Mouse (Mus musculus) intestine, postnatal 0 days (tissue): ENCODE measurements at regions not wholly inside any gene's neighbourhood (a gene's known extent, or its start where the extent isn't known, plus 50 kb on each side); places are given as distances from the start of the nearest gene placed in this dataset.

Source experiments
- ATAC-seq: fragments of 200-750 bp; cut with Nextera tagmentation; 2 replicates; pipeline ENCODE4 v1.8.0; 2017; ENCODE audit warnings: mild to moderate bottlenecking, moderate TSS enrichment, moderate library complexity
- H3K27ac ChIP-seq: fragments of 300-500 bp; sonication (generic); 2 replicates; pipeline ENCODE4 v1.5.1; 2014; ENCODE audit warnings: mild to moderate bottlenecking, low read depth, low read length, moderate library complexity
- H3K27me3 ChIP-seq: fragments of 300-500 bp; sonication (generic); replicated peaks from 2 replicates; pipeline ENCODE4 v1.6.1; 2014; ENCODE audit warnings: low read length, mixed read lengths; ENCODE audit not compliant: control insufficient read depth, insufficient read depth
- H3K36me3 ChIP-seq: fragments of 300-500 bp; sonication (generic); 2 replicates; pipeline ENCODE4 v1.6.1; 2014; ENCODE audit warnings: mild to moderate bottlenecking, moderate library complexity; ENCODE audit not compliant: control insufficient read depth, insufficient read depth
- H3K4me1 ChIP-seq: fragments of 300-500 bp; sonication (generic); replicated peaks from 2 replicates; pipeline ENCODE4 v1.6.1; 2014; ENCODE audit warnings: antibody characterized with exemption, low read length, mixed read lengths; ENCODE audit not compliant: control insufficient read depth, insufficient read depth
- H3K4me2 ChIP-seq: fragments of 300-500 bp; sonication (generic); replicated peaks from 2 replicates; pipeline ENCODE4 v1.6.1; 2014; ENCODE audit warnings: low read depth, mild to moderate bottlenecking, moderate library complexity
- H3K4me3 ChIP-seq: fragments of 300-500 bp; sonication (generic); 2 replicates; pipeline ENCODE4 v1.5.1; 2014; ENCODE audit warnings: low read depth, low read length
- H3K9ac ChIP-seq: fragments of 300-500 bp; sonication (generic); 2 replicates; pipeline ENCODE4 v1.6.1; 2014; ENCODE audit warnings: mild to moderate bottlenecking, low read depth, low read length
- H3K9me3 ChIP-seq: fragments of 300-500 bp; sonication (generic); 2 replicates; pipeline ENCODE4 v1.6.1; 2016; ENCODE audit warnings: mixed run types; ENCODE audit not compliant: control insufficient read depth
- CTCF ChIP-seq: sonication (generic); IDR thresholded peaks from 2 replicates; pipeline ENCODE4 v1.5.1; 2016; ENCODE audit warnings: low read depth, mild to moderate bottlenecking, control low read depth, antibody characterized with exemption, moderate library complexity
- WGBS: fragments of 180-500 bp; shearing (Covaris S2); extraction: QIAGEN DNeasy Blood & Tissue Kit; methylation state at CpG from one replicate; pipeline ENCODE4 v1.1.7; 2014; 5-methylcytosine and 5-hydroxymethylcytosine counted together

DNA sequence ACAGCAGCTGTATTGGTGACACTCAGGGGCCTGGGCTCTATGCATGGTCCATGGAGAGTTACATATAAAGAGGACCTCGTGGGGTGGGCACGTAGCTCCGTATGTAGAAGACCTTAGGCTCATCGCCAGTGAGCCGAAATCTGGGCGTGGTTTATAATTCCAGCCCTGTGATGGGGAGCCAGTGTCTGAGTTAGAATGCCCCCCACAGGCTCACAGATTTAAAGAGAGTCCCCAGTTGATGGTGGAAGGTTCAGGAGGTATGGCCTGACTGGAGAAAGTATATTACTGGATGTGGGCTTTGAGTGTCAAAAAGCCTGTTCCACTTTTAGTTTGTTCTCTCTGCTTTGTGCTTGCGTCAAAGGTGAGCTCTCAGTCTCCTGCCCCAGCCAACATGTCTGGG lies 54.8 kb downstream of the 1700122O11Rik start:
- H3K4me2 ChIP-seq, result no peak overlapping the region

GRCm38 (mm10) chr17:47981556-47982027 lies 56.5 kb downstream of the 1700122O11Rik start:
- TF ChIP-seq CTCF, result no peak
- WGBS, result 43% methylated on average over 7 of the region's 7 CpGs
- Histone ChIP-seq H3K4me3 (no peak overlapping the region), H3K27me3 (no peaks in the 10 kb centered on the region), H3K9ac (no peak overlapping the region), H3K9me3 (no peaks in the 10 kb centered on the region), H3K27ac (no peak overlapping the region), H3K4me2 (no peak overlapping the region), H3K36me3 (no peaks in the 10 kb centered on the region; the same call in 1 of the 2 replicates), H3K4me1 (no peaks in the 10 kb centered on the region)
- no peak for ATAC-seq

More for the DNA sequence above, 54.8 kb downstream of the 1700122O11Rik start:
- TF ChIP-seq CTCF, result no peak
- WGBS, result 84% methylated on average over 7 of the region's 7 CpGs
- Histone ChIP-seq H3K27ac (no peak overlapping the region), H3K9ac (no peak overlapping the region), H3K4me1 (0 out of 2 replicates have a peak, but pooled peaks cover 2% of the 10 kb centered on the region), H3K27me3 (no peaks in the 10 kb centered on the region), H3K4me3 (no peak overlapping the region), H3K9me3 (no peaks in the 10 kb centered on the region), H3K36me3 (no peaks in the 10 kb centered on the region; the same call in 1 of the 2 replicates)
- no peak for ATAC-seq

DNA sequence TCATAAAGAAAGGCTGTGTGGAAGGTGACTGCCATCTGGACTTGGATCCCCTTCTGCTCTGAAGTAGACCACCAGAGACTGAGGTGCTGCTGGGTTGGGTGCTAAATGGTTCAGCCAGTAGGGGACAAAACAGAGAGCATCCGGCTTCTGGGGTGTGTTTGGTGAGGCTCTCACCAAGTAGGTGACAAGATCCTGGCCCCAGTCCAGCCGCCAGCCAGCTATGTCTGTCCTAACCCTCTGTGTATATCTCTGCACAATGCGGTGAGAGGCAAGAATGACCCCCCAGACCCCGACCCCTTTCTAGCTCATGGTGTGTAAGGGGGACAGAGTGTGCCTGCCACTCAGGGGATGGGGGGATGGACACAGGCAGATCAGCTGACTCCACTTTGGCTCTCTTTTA lies 54.8 kb upstream of the Foxp4 start:
- H3K4me1 ChIP-seq, result peaks cover 9% of the 10 kb centered on the region; the same call in 1 of the 2 replicates
- H3K9me3 ChIP-seq, result no peaks in the 10 kb centered on the region
- 51% methylated on average over 4 of the region's 4 CpGs for WGBS
- ATAC-seq, result no peak
- H3K36me3 ChIP-seq, result no peaks in the 10 kb centered on the region
- TF ChIP-seq CTCF, result no peak
- H3K27ac ChIP-seq, result no peak overlapping the region
- no peak overlapping the region for H3K4me2 ChIP-seq
- no peak overlapping the region for H3K4me3 ChIP-seq
- no peaks in the 10 kb centered on the region for H3K27me3 ChIP-seq
- no peak overlapping the region; the same call in 1 of the 2 replicates for H3K9ac ChIP-seq

- peaks cover 9% of the 10 kb centered on the region for H3K4me1 ChIP-seq
- H3K36me3 ChIP-seq, result no peaks in the 10 kb centered on the region
- TF ChIP-seq CTCF, result no peak
- H3K9ac ChIP-seq, result no peak overlapping the region; the same call in 1 of the 2 replicates
- no peak for ATAC-seq
- no peak overlapping the region for H3K4me2 ChIP-seq
- H3K9me3 ChIP-seq, result no peaks in the 10 kb centered on the region
- H3K27ac ChIP-seq, result no peak overlapping the region
- H3K4me3 ChIP-seq, result no peak overlapping the region
- 40% methylated on average over 9 of the region's 9 CpGs for WGBS
- no peaks in the 10 kb centered on the region for H3K27me3 ChIP-seq
Observed at GRCm38 (mm10) chr17:47978404-47979030, 54.1 kb upstream of the Foxp4 start.

- H3K36me3 ChIP-seq, result no peaks in the 10 kb centered on the region
- H3K4me1 ChIP-seq, result peaks cover 9% of the 10 kb centered on the region
- no peaks in the 10 kb centered on the region for H3K27me3 ChIP-seq
- ATAC-seq, result no peak
- 73% methylated on average over 2 of the region's 2 CpGs for whole genome bisulfite sequencing
- H3K4me3 ChIP-seq, result no peak overlapping the region
- H3K27ac ChIP-seq, result no peak overlapping the region
- no peak overlapping the region for H3K9ac ChIP-seq
- H3K9me3 ChIP-seq, result no peaks in the 10 kb centered on the region
- H3K4me2 ChIP-seq, result no peak overlapping the region
- no peak for TF ChIP-seq CTCF
Observed at GRCm38 (mm10) chr17:47978001-47978400, 53.6 kb upstream of the Foxp4 start.

DNA sequence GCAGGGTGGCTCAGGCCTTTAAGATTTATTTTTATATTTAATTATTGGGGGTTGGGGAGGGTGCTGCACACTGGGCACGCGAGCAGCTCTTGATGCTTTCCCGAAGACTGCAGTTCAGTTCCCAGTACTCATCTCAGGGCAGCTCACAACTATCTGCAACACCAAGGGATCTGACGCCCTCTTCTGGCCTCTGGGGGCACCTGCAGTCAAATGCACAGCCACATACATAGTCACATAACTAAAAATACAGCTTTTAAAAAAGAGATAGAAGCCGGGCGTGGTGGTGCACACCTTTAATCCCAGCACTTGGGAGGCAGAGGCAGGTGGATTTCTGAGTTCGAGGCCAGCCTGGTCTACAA lies 52.5 kb upstream of the Foxp4 start:
- peaks cover 9% of the 10 kb centered on the region for H3K4me1 ChIP-seq
- H3K9ac ChIP-seq, result no peak overlapping the region
- TF ChIP-seq CTCF, result peak; percentile 51
- no peak overlapping the region for H3K4me2 ChIP-seq
- WGBS, result 91% methylated on average over 7 of the region's 7 CpGs
- no peaks in the 10 kb centered on the region for H3K9me3 ChIP-seq
- H3K36me3 ChIP-seq, result no peaks in the 10 kb centered on the region
- ATAC-seq, result no peak
- H3K4me3 ChIP-seq, result no peak overlapping the region
- H3K27ac ChIP-seq, result 0 out of 2 replicates have a peak overlapping the region, but pooled peaks have one; percentile 35
- H3K27me3 ChIP-seq, result no peaks in the 10 kb centered on the region
